Mouse (Mus musculus) CH12.LX (cell line): ENCODE measurements around the gene Lrrc63.

Source experiments
- CTCF ChIP-seq, 2 experiments: IDR thresholded peaks in 1 of 2; conservative IDR thresholded peaks in 1 of 2; 2 replicates each; pipeline ENCODE4 v1.5.1; 2011 to 2012; ENCODE audit warnings: low read depth in 2 of 2, low read length in 2 of 2, improper control_type of control experiment in 1 of 2, inconsistent platforms in 1 of 2, mild to moderate bottlenecking in 1 of 2, moderate library complexity in 1 of 2
- EP300 ChIP-seq: IDR thresholded peaks from 2 replicates; pipeline ENCODE4 v1.6.1; 2011; ENCODE audit warnings: low read length, improper control_type of control experiment
- GABPA ChIP-seq: IDR thresholded peaks from 2 replicates; pipeline ENCODE4 v1.6.1; 2012; ENCODE audit warnings: low read depth, low read length, improper control_type of control experiment, inconsistent platforms; ENCODE audit not compliant: insufficient replicate concordance
- HCFC1 ChIP-seq: IDR thresholded peaks from 2 replicates; pipeline ENCODE4 v1.6.1; 2012; ENCODE audit warnings: low read depth, mild to moderate bottlenecking, inconsistent platforms, low read length, improper control_type of control experiment
- MAZ ChIP-seq: IDR thresholded peaks from 2 replicates; pipeline ENCODE4 v1.6.1; 2012; ENCODE audit warnings: low read depth, mild to moderate bottlenecking, inconsistent platforms, low read length, improper control_type of control experiment, moderate library complexity
- POLR2A ChIP-seq: IDR thresholded peaks from 2 replicates; pipeline ENCODE4 v1.6.1; 2011; ENCODE audit warnings: low read depth, mild to moderate bottlenecking, improper control_type of control experiment, low read length
- RAD21 ChIP-seq: IDR thresholded peaks from 2 replicates; pipeline ENCODE4 v1.6.1; 2011; ENCODE audit warnings: low read depth, mild to moderate bottlenecking, low read length, improper control_type of control experiment, moderate library complexity
- TBP ChIP-seq: conservative IDR thresholded peaks from 2 replicates; pipeline ENCODE4 v1.6.1; 2011; ENCODE audit warnings: low read depth, low read length, improper control_type of control experiment
- USF1 ChIP-seq: IDR thresholded peaks from 2 replicates; pipeline ENCODE4 v1.6.1; 2014; ENCODE audit warnings: low read depth, mild to moderate bottlenecking, inconsistent platforms, low read length, improper control_type of control experiment
- USF2 ChIP-seq: conservative IDR thresholded peaks from 2 replicates; pipeline ENCODE4 v1.6.1; 2011; ENCODE audit warnings: low read depth, low read length, improper control_type of control experiment
- ZNF384 ChIP-seq: IDR thresholded peaks from 2 replicates; pipeline ENCODE4 v1.6.1; 2012; ENCODE audit warnings: low read depth, low read length, improper control_type of control experiment, inconsistent platforms

- TF ChIP-seq MAZ (no peak), CTCF (conservative IDR thresholded peaks at IDR 0.05 in 1 of 2, IDR thresholded peaks at IDR 0.05 in 1 of 2; ENCODE audit: low read depth in 2 of 2, low read length in 2 of 2) (no peak), GABPA (no peak), EP300 (no peak), USF1 (no peak), RAD21 (no peak), HCFC1 (no peak), ZNF384 (no peak), TBP (no peak), POLR2A (no peak), USF2 (no peak)
These were observed 52.7 kb downstream of the Lrrc63 start for GRCm38 (mm10) chr14:75077946-75078345.
